Mouse (Mus musculus): ENCODE data around the gene Napsa.

GRCm38 (mm10) chr7:44606171-44606901, 34.2 kb downstream of the Napsa start:
- TF ChIP-seq CTCF (conservative IDR thresholded peaks at IDR 0.05; ENCODE audit: insufficient read depth, insufficient read length, low read depth, low read length) (no peak), POLR2A (IDR thresholded peaks at IDR 0.05; ENCODE audit: low read depth, low read length) (no peak)
